Mouse (Mus musculus): ENCODE data around the gene Tbc1d4.

Tbc1d4 gene

GRCm38 (mm10) chr14:101527420-101527996, 81.5 kb downstream of the Tbc1d4 start:
- DNase-seq: no peak

DNA sequence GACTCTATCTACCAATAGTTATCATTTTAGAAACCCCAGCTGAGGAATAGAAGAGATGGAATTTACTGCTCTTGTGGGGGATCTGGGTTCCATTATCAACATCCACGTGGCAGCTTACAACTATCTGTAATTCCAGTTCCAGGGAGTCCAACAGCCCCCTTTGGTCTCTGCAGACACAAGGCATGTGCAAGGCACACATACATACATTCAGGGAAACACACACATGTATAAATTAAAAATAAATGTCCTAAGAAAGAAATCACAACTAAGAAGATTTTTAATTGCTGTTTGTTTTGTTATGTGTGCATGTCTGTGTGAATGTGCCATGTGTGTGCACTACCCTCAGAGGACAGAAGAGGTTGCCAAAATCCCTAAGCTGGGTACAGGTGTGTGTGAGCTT, 82.5 kb downstream of the Tbc1d4 start:
- DNase-seq: no peak

GRCm38 (mm10) chr14:101519964-101520363, 89.0 kb downstream of the Tbc1d4 start:
- DNase-seq: no peak

- DNase-seq: no peak
Measured at GRCm38 (mm10) chr14:101518259-101518658, 90.7 kb downstream of the Tbc1d4 start.

- no peak for DNase-seq
Measured at GRCm38 (mm10) chr14:101517801-101518200, 91.2 kb downstream of the Tbc1d4 start.

DNA sequence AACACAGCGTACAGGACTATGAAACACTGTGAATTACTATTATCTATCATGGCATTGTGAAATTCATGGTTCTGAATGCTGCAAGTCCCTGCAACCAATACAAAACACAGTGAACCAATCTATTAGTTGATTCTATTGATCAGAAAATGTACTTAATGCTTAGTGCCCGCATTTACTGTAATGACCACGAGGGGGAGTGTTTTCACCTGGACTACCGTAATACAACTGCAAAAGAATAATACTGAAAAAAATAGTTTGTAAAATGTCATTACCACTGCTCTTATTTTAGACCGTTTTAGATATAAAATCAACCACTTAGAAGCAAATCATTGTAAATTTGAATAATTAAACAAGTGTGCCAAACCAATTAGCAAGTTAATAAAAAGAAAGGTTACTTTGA, 91.7 kb downstream of the Tbc1d4 start:
- DNase-seq: peak; percentile 51

DNA sequence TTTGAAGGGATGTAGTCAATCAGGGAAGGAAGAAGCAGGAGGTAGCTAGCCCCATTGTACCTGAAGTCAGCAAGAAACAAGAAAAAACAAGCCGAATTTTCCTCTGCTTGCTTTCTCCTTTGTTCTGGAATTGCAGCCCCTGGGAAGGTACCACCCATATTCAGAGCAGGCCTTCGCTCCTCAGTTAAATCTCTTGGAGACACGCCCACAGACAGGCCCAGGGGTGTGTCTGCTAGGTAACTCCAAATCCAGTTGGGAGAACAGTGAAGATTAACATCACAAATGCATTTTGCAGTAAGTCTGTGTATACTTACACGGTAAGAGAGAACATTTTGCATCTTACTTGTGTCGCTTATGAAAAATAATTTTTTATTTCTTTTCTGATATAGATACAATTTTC, 92.1 kb downstream of the Tbc1d4 start:
- DNase-seq: no peak

DNA sequence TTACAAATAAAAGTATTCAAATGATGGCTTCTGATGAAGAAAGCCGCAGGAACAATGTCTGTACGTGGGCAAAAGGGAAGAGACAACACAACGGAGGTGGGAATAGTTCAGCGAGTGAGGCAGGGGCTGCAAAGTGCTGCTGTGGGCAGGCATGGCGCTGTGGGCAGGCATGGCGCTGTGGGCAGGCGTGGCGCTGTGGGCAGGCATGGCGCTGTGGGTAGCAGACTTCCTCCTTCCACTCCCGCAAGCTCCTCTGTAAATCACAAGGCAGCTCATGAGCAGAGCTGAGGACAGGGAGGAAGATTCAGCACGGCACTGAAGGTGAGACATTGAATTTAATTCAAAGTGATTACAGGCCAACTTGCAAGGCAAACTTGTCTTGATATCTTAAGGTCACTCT, 93.0 kb downstream of the Tbc1d4 start:
- DNase-seq: no peak

GRCm38 (mm10) chr14:101515271-101515670, 93.7 kb downstream of the Tbc1d4 start:
- no peak for DNase-seq

GRCm38 (mm10) chr14:101514557-101514971, 94.4 kb downstream of the Tbc1d4 start:
- DNase-seq: no peak

DNA sequence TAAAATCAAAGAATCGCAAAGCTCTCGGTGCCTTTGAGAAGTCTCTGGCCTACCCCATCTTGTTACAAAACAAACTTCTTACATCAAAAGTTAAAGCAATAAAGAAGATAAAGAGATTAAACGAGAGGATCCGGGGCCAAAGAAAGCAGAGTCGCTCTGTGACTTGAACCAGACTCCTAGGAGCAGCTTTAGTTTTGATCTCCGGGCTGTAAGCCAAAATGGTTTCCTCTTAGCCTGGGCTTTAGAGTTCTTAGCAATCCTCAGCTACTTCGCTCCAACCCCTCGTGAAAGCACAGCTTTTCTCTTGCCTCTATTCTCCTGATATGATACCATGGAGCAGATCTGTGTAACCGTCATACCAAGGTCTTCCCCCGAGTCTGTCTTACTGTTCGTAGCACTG, 95.8 kb downstream of the Tbc1d4 start:
- no peak for DNase-seq

DNA sequence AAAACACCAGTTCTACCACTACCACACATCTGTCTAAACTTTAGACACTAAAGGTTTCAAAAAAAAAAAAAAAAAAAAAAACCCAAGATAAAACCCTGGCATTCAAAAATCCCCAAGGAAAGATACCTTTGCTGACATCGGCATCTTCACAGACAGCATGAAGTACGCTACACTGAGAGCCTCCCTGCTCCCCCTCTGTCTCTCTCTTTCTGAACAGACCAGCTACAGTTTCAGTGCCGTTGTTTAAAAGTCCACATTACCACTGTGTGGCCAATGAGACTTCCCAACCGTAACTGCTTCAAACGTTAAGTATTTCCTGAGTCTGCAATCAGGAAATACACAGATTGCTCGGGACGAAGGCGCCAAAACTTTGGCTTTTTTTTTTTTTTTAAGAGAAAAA, 97.6 kb downstream of the Tbc1d4 start:
- no peak for DNase-seq

GRCm38 (mm10) chr14:101510540-101511313, 98.3 kb downstream of the Tbc1d4 start:
- DNase-seq: no peak

DNA sequence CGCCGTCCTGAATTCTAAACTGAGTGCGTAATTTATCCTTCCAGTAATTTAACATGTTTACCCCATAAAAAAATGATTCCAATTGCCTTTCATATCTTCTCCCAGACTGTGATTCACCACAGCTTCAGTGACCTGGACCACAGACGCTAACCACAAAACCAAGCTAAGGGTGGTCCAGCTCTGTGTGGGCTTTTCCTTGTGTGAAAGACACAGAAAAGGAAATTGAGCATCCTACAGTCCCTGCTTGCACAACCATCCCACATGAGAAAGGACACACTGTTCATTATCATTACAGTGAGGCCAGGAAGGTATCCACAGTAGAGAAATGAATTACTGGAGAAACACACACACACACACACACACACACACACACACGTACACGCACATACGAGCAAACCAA, 99.2 kb downstream of the Tbc1d4 start:
- no peak for DNase-seq

GRCm38 (mm10) chr14:101507956-101508355, 101.0 kb downstream of the Tbc1d4 start:
- DNase-seq: no peak

GRCm38 (mm10) chr14:101507146-101507545, 101.8 kb downstream of the Tbc1d4 start:
- DNase-seq: peak; percentile 41

DNA sequence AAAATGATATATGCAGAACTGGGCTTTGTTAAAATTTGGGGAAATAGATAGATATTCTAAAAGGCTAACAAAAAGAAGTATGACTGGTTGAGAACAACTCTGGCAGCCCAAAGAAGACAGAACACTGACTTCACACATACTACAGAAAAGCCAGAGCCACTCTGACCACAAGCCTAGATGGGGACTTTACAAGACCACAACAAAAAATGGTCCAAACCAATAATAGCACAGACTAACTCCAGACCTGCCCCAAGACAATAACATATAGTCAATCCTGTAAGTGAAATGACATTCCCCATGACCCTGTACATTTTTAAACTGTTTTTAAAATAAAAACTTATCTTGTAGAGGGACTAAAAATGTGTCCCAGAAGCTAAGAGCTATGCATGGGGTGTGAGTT, 103.2 kb downstream of the Tbc1d4 start:
- DNase-seq: no peak

DNA sequence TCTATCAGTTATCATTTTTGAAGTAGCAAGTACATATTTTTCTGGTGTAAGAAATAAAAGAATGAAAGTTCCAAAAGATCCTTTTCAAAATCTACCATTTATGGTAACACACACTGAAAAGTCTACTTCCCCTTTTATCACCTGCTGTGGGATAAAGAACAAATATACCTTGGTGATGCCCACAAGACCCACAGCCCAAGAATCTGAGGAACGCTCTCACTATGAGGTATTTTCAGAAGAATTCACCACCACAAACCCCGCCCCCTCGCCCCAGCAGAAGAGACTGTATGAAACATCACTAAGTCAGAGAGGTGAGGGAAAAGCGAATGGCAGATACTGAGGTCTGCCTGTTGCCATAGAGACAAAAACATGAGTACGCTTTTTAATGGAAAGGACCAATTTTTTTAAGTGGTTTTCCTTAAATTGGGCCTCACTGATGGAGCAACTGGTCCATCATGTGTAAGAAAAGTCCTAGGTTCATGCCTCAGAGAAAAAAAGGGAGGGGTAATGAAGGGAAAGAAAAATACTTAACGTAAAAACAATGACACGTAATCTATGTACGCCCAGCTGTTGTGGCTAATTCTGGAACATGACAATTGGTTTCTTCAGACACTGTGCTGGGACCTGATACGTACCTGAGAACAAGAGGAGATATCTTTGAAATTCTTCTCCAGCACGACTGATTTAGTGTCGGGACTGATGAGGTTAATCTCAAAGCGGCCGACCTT, 104.4 kb downstream of the Tbc1d4 start:
- DNase-seq: no peak

- no peak for DNase-seq
Measured at GRCm38 (mm10) chr14:101503168-101503961, 105.6 kb downstream of the Tbc1d4 start.

DNA sequence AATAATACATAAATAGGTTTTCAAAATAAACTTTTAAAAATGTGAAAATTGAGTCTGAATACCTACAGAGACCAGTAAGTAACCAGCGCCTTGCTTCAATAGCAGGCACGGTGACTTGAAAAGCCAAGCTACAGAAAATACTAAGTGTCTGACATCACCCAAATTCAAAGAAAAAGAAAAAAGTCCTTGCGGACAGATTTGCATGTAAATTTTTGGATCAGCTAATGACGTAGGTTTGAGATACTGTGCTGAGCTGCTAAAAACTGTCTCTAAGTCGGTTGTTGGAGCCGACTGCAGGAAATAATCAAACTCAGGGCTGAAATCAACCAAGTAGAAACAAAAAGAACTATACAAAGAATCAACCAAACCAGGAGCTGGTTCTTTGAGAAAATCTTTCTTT, 107.1 kb downstream of the Tbc1d4 start:
- no peak for DNase-seq

- DNase-seq: no peak
Measured at GRCm38 (mm10) chr14:101501452-101501851, 107.5 kb downstream of the Tbc1d4 start.

GRCm38 (mm10) chr14:101500826-101501225, 108.2 kb downstream of the Tbc1d4 start:
- DNase-seq: peak; percentile 22

DNA sequence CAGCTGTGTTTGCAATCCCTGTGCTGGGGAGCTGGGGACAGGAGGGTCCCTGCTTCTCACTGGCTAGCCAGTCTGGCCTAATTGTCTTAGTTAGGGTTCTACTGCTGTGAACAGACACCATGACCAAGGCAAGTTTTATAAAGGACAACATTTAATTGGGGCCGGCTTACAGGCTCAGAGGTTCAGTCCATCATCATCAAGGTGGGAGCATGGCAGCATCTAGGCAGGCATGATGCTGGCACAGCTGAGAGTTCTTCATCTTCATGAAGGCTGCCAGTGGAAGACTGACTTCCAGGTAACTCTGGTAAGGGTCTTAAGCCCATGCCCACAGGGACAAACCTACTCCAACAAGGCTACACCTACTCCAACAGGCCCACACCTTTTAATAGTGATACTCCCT, 109.2 kb downstream of the Tbc1d4 start:
- DNase-seq: no peak

Measured in cerebellum, adult 8-10 months (tissue).